Mouse (Mus musculus): ENCODE results near the gene Ticrr. TPM values are rescaled to one million over a fixed set of nuclear protein-coding genes. Genes with fewer than 3 reads are reported as not detected.

Gene Ticrr
- polyA plus RNA-seq, 1 experiment from 2014 or later, result 8.9 TPM

DNA sequence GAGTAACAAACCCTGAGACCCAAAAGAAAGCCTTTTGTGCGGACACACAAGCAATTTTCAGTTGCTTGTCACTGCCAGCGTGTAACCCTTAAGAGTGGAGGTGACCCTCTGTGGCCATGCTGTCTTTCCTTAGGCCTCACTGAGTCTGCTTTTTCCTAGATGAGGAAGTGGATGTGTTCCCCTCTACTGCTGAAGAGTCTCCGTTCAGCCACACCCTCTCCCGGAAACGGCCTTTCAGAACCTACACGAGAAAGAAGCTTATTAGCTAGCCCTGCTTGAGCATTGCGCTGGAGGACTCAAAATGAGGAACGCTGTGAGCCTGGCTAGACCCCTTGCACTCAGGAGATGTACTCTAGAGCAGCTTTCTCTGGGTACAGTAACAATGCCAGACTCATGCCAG is 36.5 kb downstream of the Ticrr start:
- ATAC-seq (ENCODE audit: insufficient number of reproducible peaks, low FRiP score, low TSS enrichment, low read depth), result no peak
- 82% methylated on average over 8 of the region's 8 CpGs for WGBS
- peaks cover 93% of the 10 kb centered on the region for H3K36me3 ChIP-seq

GRCm38 (mm10) chr7:79702755-79703154 is 42.8 kb downstream of the Ticrr start:
- Histone ChIP-seq H3K4me1 (no peaks in the 10 kb centered on the region), H3K9me3 (replicated peaks) (no peaks in the 10 kb centered on the region), H3K4me3 (replicated peaks) (no peak overlapping the region), H3K27ac (replicated peaks) (no peak overlapping the region), H3K4me2 (replicated peaks) (no peak overlapping the region), H3K27me3 (no peaks in the 10 kb centered on the region), H3K36me3 (peaks cover 96% of the 10 kb centered on the region), H3K9ac (no peak overlapping the region)
- no peak for ATAC-seq (ENCODE audit: insufficient number of reproducible peaks, low FRiP score, low TSS enrichment, low read depth)
- 81% methylated on average over 16 of the region's 16 CpGs for WGBS

More for the DNA sequence above, 36.5 kb downstream of the Ticrr start:
- no peak overlapping the region for H3K4me3 ChIP-seq (replicated peaks)
- H3K9ac ChIP-seq, result no peak overlapping the region
- no peaks in the 10 kb centered on the region for H3K27me3 ChIP-seq
- H3K4me1 ChIP-seq, result no peaks in the 10 kb centered on the region
- H3K27ac ChIP-seq (replicated peaks), result no peak overlapping the region
- no peak overlapping the region for H3K4me2 ChIP-seq (replicated peaks)
- H3K9me3 ChIP-seq (replicated peaks), result no peaks in the 10 kb centered on the region

DNA sequence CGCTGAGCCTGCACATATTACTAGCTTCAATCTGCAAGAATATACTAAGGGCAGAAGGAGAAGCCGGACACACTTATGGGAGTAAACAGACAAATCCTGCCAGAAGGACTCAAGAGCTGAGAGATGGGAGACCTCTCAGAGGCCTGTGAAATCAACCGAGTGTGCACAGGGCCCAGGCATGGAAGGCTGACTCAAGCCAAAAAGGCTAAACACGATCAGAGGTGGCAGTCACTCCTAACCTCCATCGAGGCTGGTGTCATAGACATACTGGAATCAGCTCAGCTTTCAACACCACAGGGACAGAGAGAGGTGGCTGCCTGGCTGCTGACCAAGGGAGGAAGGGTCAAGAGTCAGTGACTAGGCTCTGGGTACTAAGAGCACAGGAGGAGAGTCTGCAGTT is 45.2 kb downstream of the Ticrr start:
- peaks cover 86% of the 10 kb centered on the region for H3K36me3 ChIP-seq
- peaks cover 5% of the 10 kb centered on the region for H3K4me1 ChIP-seq
- no peak overlapping the region for H3K27ac ChIP-seq (replicated peaks)
- 92% methylated on average over 5 of the region's 5 CpGs for WGBS
- no peak overlapping the region for H3K4me3 ChIP-seq (replicated peaks)
- H3K4me2 ChIP-seq (replicated peaks), result no peak overlapping the region
- H3K9ac ChIP-seq, result no peak overlapping the region
- no peaks in the 10 kb centered on the region; the same call in 1 of the 2 replicates for H3K27me3 ChIP-seq
- H3K9me3 ChIP-seq (replicated peaks), result no peaks in the 10 kb centered on the region
- no peak for ATAC-seq (ENCODE audit: insufficient number of reproducible peaks, low FRiP score, low TSS enrichment, low read depth)

- ATAC-seq (ENCODE audit: insufficient number of reproducible peaks, low FRiP score, low TSS enrichment, low read depth), result peak; percentile 63; the same call in 1 of the 2 replicates
- Histone ChIP-seq H3K9ac (peak overlapping the region; percentile 18; the same call in 1 of the 2 replicates), H3K27ac (replicated peaks) (no peak overlapping the region), H3K36me3 (peaks cover 39% of the 10 kb centered on the region), H3K9me3 (replicated peaks) (no peaks in the 10 kb centered on the region), H3K27me3 (peaks cover 4% of the 10 kb centered on the region), H3K4me3 (replicated peaks) (peak overlapping the region; percentile 43), H3K4me2 (replicated peaks) (peak overlapping the region; percentile 71), H3K4me1 (peaks cover 25% of the 10 kb centered on the region)
- 5% methylated on average over 55 of the region's 55 CpGs for WGBS
These were observed 50.2 kb downstream of the Ticrr start for GRCm38 (mm10) chr7:79710130-79710607.

- Histone ChIP-seq H3K36me3 (peaks cover 33% of the 10 kb centered on the region), H3K27me3 (peaks cover 4% of the 10 kb centered on the region), H3K9ac (no peak overlapping the region), H3K4me2 (replicated peaks) (no peak overlapping the region), H3K27ac (replicated peaks) (no peak overlapping the region), H3K9me3 (replicated peaks) (no peaks in the 10 kb centered on the region), H3K4me1 (peaks cover 27% of the 10 kb centered on the region), H3K4me3 (replicated peaks) (peak overlapping the region; percentile 43; the same call in 1 of the 2 replicates)
- no peak for ATAC-seq (ENCODE audit: insufficient number of reproducible peaks, low FRiP score, low TSS enrichment, low read depth)
- 48% methylated on average over 17 of the region's 17 CpGs for WGBS
These were observed 50.8 kb downstream of the Ticrr start for GRCm38 (mm10) chr7:79710831-79711230.

- peak; percentile 91 for ATAC-seq (ENCODE audit: insufficient number of reproducible peaks, low FRiP score, low TSS enrichment, low read depth)
- Histone ChIP-seq H3K4me3 (replicated peaks) (peak within 1 kb of the TSS; percentile 84), H3K27ac (replicated peaks) (peak within 1 kb of the TSS; percentile 77), H3K4me1 (peaks cover 25% of the 10 kb centered on the region), H3K36me3 (no peaks in the 10 kb centered on the region; the same call in 1 of the 2 replicates), H3K9me3 (replicated peaks) (no peaks in the 10 kb centered on the region), H3K27me3 (peaks cover 3% of the 10 kb centered on the region; the same call in 1 of the 2 replicates), H3K4me2 (replicated peaks) (peak within 1 kb of the TSS; percentile 84), H3K9ac (peak within 1 kb of the TSS; percentile 79)
- WGBS, result under 1% methylated on average over 51 of the region's 55 CpGs
These were observed 55.4 kb downstream of the Ticrr start, which contains the start of gene Kif7 for GRCm38 (mm10) chr7:79715187-79715981. TSS of gene Kif7 (minus strand) at chr7:79715720.

DNA sequence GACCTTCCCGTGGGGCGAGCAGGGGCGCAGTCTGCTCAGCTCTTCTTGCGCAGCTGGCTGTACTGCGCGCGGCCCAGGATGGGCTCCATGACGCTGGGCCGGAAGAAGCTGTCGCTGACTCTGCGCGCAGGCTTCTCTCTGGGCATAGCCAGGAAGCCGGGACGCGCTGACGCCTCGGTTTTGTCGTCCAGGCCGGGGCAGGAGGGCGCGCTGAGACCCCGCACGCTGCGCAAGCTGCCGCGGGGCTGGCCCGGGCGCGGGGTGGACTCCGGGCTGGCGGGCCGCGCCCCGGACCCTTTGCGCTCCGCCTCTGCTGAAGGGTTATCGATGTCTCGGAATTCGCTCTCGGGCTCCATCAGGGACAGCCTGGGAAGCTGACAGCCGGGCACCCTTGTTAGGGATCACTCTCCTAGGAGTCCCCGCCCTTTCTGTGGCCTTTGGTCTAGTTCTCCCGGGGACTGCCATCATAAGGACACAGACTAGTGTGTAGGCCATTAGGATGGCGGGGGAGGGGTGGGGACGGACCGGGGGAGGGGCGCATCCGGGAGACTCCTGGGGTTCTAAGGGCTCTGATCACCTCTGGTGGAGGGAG is 61.5 kb downstream of the Ticrr start:
- Histone ChIP-seq H3K9ac (peak overlapping the region; percentile 61), H3K4me2 (replicated peaks) (peak overlapping the region; percentile 91), H3K27me3 (no peaks in the 10 kb centered on the region; the same call in 1 of the 2 replicates), H3K4me1 (peaks cover 3% of the 10 kb centered on the region; the same call in 1 of the 2 replicates), H3K27ac (replicated peaks) (peak overlapping the region; percentile 69), H3K9me3 (replicated peaks) (no peaks in the 10 kb centered on the region), H3K36me3 (no peaks in the 10 kb centered on the region), H3K4me3 (replicated peaks) (peak overlapping the region; percentile 62)
- WGBS, result under 1% methylated on average over 48 of the region's 48 CpGs
- ATAC-seq (ENCODE audit: insufficient number of reproducible peaks, low FRiP score, low TSS enrichment, low read depth), result peak; percentile 72

DNA sequence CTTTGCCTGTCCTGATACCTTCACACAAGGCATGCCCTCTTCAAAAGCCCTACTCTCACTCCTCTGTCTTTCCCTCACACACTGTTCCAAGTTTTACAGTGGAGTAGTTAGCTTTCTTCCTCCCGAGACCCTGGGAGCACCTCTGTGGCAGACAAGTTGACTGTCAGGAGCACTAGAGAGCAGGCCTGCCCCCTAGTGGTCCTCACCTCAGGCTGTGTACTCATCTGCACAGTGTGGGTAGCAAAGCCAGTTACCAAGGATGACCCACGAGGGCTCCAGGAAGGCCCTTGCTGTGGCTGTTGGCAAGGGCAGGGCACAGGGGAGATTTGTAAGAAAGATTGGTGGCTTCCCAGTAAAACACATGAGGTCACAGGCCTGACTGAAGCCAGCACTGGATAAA is 67.1 kb downstream of the Ticrr start:
- Histone ChIP-seq H3K4me1 (no peaks in the 10 kb centered on the region), H3K27ac (replicated peaks) (no peak overlapping the region), H3K4me3 (replicated peaks) (no peak overlapping the region), H3K9me3 (replicated peaks) (no peaks in the 10 kb centered on the region), H3K27me3 (no peaks in the 10 kb centered on the region), H3K36me3 (no peaks in the 10 kb centered on the region), H3K9ac (no peak overlapping the region), H3K4me2 (replicated peaks) (no peak overlapping the region)
- 9% methylated on average over 2 of the region's 2 CpGs for WGBS
- ATAC-seq (ENCODE audit: insufficient number of reproducible peaks, low FRiP score, low TSS enrichment, low read depth), result no peak

DNA sequence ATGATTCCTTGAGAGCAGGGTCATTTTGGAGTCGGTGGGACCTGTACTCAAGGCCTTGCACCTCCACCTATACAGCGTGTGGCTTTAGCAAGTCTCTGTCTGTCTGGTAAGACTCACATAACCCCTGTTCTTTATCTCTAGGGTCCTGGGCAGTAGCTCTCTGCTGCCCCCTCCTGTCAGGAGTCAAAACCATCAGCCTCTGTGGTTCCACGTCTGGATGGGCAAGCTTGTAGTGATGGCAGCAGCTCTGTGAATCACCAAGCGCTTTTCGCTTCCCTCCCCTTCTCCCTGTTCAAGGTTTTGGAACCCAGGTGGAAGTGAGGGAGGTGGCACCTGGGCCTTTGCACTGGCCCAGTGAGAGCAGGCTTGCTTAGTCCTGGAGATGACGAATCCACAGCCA is 68.2 kb downstream of the Ticrr start:
- H3K9ac ChIP-seq, result no peak overlapping the region
- no peak for ATAC-seq (ENCODE audit: insufficient number of reproducible peaks, low FRiP score, low TSS enrichment, low read depth)
- 31% methylated on average over 6 of the region's 6 CpGs for whole genome bisulfite sequencing

GRCm38 (mm10) chr7:79729169-79729568 is 69.2 kb downstream of the Ticrr start:
- WGBS, result 4% methylated on average over 8 of the region's 8 CpGs
- Histone ChIP-seq H3K27ac (replicated peaks) (no peak overlapping the region), H3K4me1 (no peaks in the 10 kb centered on the region), H3K4me2 (replicated peaks) (0 out of 2 replicates have a peak overlapping the region, but pooled peaks have one; percentile 8), H3K36me3 (no peaks in the 10 kb centered on the region), H3K27me3 (no peaks in the 10 kb centered on the region), H3K9me3 (replicated peaks) (no peaks in the 10 kb centered on the region), H3K4me3 (replicated peaks) (no peak overlapping the region), H3K9ac (no peak overlapping the region)
- no peak for ATAC-seq (ENCODE audit: insufficient number of reproducible peaks, low FRiP score, low TSS enrichment, low read depth)

More for the DNA sequence above, 68.2 kb downstream of the Ticrr start:
- no peaks in the 10 kb centered on the region for H3K36me3 ChIP-seq
- H3K27me3 ChIP-seq, result no peaks in the 10 kb centered on the region
- H3K4me3 ChIP-seq (replicated peaks), result no peak overlapping the region
- H3K4me1 ChIP-seq, result no peaks in the 10 kb centered on the region
- no peak overlapping the region for H3K4me2 ChIP-seq (replicated peaks)
- H3K9me3 ChIP-seq (replicated peaks), result no peaks in the 10 kb centered on the region
- no peak overlapping the region for H3K27ac ChIP-seq (replicated peaks)

- H3K9me3 ChIP-seq (replicated peaks), result no peaks in the 10 kb centered on the region
- H3K36me3 ChIP-seq, result no peaks in the 10 kb centered on the region
- H3K27me3 ChIP-seq, result no peaks in the 10 kb centered on the region
- H3K4me3 ChIP-seq (replicated peaks), result no peak overlapping the region
- no peak for ATAC-seq (ENCODE audit: insufficient number of reproducible peaks, low FRiP score, low TSS enrichment, low read depth)
- no peaks in the 10 kb centered on the region for H3K4me1 ChIP-seq
- no peak overlapping the region for H3K27ac ChIP-seq (replicated peaks)
- no peak overlapping the region for H3K4me2 ChIP-seq (replicated peaks)
- WGBS, result 59% methylated on average over 11 of the region's 11 CpGs
- no peak overlapping the region for H3K9ac ChIP-seq
These were observed 69.9 kb downstream of the Ticrr start for GRCm38 (mm10) chr7:79729743-79730370.

Data from embryonic facial prominence, embryonic 15.5 days (tissue).